Mouse (Mus musculus): ENCODE data around the gene Fam71f2. TPM values are rescaled to one million over a fixed set of nuclear protein-coding genes. Genes with fewer than 3 reads are reported as not detected.
A peak's percentile ranks its signal among the peaks of the same experiment; 100 is the strongest.

Fam71f2 gene
- polyA plus RNA-seq, 2 experiments: 0.70 to 2.6 TPM

DNA sequence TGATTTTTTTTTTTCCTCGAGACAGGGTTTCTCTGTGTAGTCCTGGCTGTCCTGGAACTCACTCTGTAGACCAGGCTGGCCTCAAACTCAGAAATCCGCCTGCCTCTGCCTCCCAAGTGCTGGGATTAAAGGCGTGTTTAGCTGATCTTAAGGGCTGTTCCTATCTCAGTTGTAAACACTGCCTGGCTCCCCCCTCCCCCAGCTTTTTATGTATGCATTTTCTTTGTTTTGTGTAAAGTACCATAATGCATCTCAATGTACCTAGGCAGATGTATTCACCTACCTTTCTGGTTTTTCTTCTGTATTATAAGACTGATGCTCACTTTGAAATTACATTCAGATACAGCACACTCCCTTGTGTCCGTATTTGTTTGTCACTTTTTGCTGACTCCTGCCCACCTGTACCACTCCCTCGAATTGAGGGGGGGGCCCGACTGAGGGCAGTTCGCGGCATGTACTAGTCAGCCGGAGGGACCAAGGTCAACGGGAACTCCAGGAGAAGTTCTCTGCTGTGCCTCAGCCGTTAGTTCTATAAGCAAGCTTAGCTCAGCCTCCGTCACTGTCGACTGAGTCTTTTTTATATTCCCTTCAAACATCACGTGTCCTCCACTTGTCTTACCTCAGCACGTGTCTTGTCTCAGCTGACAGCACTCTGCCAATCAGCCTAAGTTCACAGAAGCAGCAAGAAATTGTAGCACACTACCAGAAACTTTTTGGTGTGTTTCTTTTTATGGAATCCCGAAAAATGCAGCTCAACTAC, 29.6 kb downstream of the Fam71f2 start:
- Histone ChIP-seq H3K4me2 (replicated peaks; ENCODE audit: low read depth, low read length, severe bottlenecking) (no peak overlapping the region), H3K9ac (ENCODE audit: low read depth, low read length, severe bottlenecking) (no peak overlapping the region), H3K27ac (replicated peaks; ENCODE audit: low read depth, low read length) (no peak overlapping the region), H3K27me3 (ENCODE audit: control insufficient read depth, insufficient read depth, low read length) (no peaks in the 10 kb centered on the region), H3K36me3 (ENCODE audit: control insufficient read depth, insufficient read depth, low read length) (no peaks in the 10 kb centered on the region), H3K9me3 (ENCODE audit: control insufficient read depth, low read length) (no peaks in the 10 kb centered on the region), H3K4me3 (replicated peaks; ENCODE audit: low read length) (no peak overlapping the region), H3K4me1 (ENCODE audit: control insufficient read depth, insufficient read depth, low read length) (no peaks in the 10 kb centered on the region)
- DNase-seq (ENCODE audit: low spot score) (no peak), ATAC-seq (ENCODE audit: low FRiP score, low read depth) (no peak)
- TF ChIP-seq POLR2A (IDR thresholded peaks at IDR 0.05; ENCODE audit: borderline replicate concordance, extremely low read depth, insufficient read depth, insufficient read length): no peak
- 88% methylated on average over 16 of the region's 16 CpGs for WGBS

DNA sequence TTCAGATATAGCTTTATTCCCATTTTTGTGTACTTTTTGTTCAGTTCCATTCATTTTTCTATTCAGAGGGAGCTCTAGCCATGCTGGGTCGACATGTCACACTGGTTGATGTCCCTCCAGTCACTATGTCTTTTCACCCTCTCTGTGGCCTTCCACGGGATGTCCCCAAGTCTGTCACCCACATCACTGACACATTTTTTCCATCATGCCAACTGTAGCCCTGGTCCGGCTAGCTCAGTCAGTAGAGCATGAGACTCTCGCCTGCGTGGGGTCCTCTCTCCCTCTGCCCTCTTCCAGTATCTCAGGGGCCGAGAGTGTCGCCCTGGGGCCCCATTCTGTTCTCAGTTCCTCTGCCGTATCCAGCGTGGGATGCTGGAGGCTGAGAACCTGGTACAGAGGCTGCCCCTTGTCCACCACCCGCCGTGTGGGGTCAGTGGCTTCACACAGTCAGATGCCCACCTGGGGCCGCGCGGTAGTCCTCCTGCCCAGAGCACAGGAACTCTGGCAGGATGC, 34.4 kb downstream of the Fam71f2 start:
- H3K27ac ChIP-seq (replicated peaks; ENCODE audit: low read depth, low read length): no peak overlapping the region
- WGBS: 64% methylated on average over 14 of the region's 14 CpGs
- no peak overlapping the region for H3K4me3 ChIP-seq (replicated peaks; ENCODE audit: low read length)
- H3K36me3 ChIP-seq (ENCODE audit: control insufficient read depth, insufficient read depth, low read length): no peaks in the 10 kb centered on the region
- no peak overlapping the region for H3K4me2 ChIP-seq (replicated peaks; ENCODE audit: low read depth, low read length, severe bottlenecking)
- TF ChIP-seq POLR2A (IDR thresholded peaks at IDR 0.05; ENCODE audit: borderline replicate concordance, extremely low read depth, insufficient read depth, insufficient read length): no peak
- no peak overlapping the region for H3K9ac ChIP-seq (ENCODE audit: low read depth, low read length, severe bottlenecking)
- H3K27me3 ChIP-seq (ENCODE audit: control insufficient read depth, insufficient read depth, low read length): no peaks in the 10 kb centered on the region
- no peaks in the 10 kb centered on the region for H3K9me3 ChIP-seq (ENCODE audit: control insufficient read depth, low read length)
- ATAC-seq (ENCODE audit: low FRiP score, low read depth): no peak
- no peak for DNase-seq (ENCODE audit: low spot score)
- H3K4me1 ChIP-seq (ENCODE audit: control insufficient read depth, insufficient read depth, low read length): no peaks in the 10 kb centered on the region

DNA sequence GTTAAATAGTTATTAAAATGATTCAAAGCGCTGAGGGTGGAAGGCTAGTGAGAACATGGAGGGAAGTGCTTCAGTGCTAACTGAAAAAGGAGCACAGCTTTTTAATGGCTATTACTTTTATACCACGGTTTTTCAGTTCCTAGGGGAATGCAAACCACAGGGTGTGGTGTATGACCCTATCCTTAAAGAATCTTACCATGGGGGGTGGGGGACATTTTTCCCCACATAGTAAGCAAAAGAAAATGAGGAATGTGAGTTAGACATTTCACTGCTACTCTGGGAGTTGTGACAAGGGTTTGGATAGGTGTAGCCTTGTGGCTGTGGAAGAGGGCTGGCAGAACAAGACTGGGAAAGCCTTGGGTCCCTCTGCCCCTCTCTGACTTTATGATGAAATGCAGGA, 37.9 kb downstream of the Fam71f2 start:
- 46% methylated on average over 2 of the region's 2 CpGs for WGBS
- Histone ChIP-seq H3K36me3 (ENCODE audit: control insufficient read depth, insufficient read depth, low read length) (no peaks in the 10 kb centered on the region), H3K9ac (ENCODE audit: low read depth, low read length, severe bottlenecking) (no peak overlapping the region), H3K27ac (replicated peaks; ENCODE audit: low read depth, low read length) (no peak overlapping the region), H3K4me3 (replicated peaks; ENCODE audit: low read length) (no peak overlapping the region), H3K4me1 (ENCODE audit: control insufficient read depth, insufficient read depth, low read length) (no peaks in the 10 kb centered on the region), H3K9me3 (ENCODE audit: control insufficient read depth, low read length) (no peaks in the 10 kb centered on the region), H3K4me2 (replicated peaks; ENCODE audit: low read depth, low read length, severe bottlenecking) (no peak overlapping the region), H3K27me3 (ENCODE audit: control insufficient read depth, insufficient read depth, low read length) (no peaks in the 10 kb centered on the region)
- no peak for ATAC-seq (ENCODE audit: low FRiP score, low read depth)
- DNase-seq (ENCODE audit: low spot score): peak; percentile 4
- TF ChIP-seq POLR2A (IDR thresholded peaks at IDR 0.05; ENCODE audit: borderline replicate concordance, extremely low read depth, insufficient read depth, insufficient read length): no peak

DNA sequence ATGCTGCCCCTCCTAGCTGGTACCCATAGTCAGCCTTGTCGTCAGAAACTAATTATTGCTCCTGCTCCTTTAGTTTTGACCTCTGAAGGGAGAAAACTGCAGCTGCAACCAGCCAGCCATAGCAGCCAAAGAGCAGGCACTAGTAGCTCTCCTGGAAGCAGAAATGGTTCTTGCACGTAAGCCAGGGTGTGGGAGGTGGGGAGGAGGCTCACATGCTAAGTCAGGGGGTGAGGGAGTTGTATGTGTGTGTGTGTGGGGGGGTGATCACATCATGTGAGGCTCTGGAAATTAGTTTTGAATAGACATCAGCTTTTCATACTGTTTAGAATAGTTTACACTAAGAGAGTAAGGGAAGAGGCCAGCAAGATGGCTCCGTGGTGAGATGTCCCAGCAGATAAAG, 38.5 kb downstream of the Fam71f2 start:
- no peaks in the 10 kb centered on the region for H3K36me3 ChIP-seq (ENCODE audit: control insufficient read depth, insufficient read depth, low read length)
- no peak for TF ChIP-seq POLR2A (IDR thresholded peaks at IDR 0.05; ENCODE audit: borderline replicate concordance, extremely low read depth, insufficient read depth, insufficient read length)
- H3K4me3 ChIP-seq (replicated peaks; ENCODE audit: low read length): no peak overlapping the region
- 58% methylated on average over 3 of the region's 3 CpGs for WGBS
- no peaks in the 10 kb centered on the region for H3K27me3 ChIP-seq (ENCODE audit: control insufficient read depth, insufficient read depth, low read length)
- no peak for ATAC-seq (ENCODE audit: low FRiP score, low read depth)
- no peaks in the 10 kb centered on the region for H3K9me3 ChIP-seq (ENCODE audit: control insufficient read depth, low read length)
- H3K4me1 ChIP-seq (ENCODE audit: control insufficient read depth, insufficient read depth, low read length): no peaks in the 10 kb centered on the region
- H3K9ac ChIP-seq (ENCODE audit: low read depth, low read length, severe bottlenecking): no peak overlapping the region
- no peak overlapping the region for H3K27ac ChIP-seq (replicated peaks; ENCODE audit: low read depth, low read length)
- H3K4me2 ChIP-seq (replicated peaks; ENCODE audit: low read depth, low read length, severe bottlenecking): no peak overlapping the region
- no peak for DNase-seq (ENCODE audit: low spot score)

DNA sequence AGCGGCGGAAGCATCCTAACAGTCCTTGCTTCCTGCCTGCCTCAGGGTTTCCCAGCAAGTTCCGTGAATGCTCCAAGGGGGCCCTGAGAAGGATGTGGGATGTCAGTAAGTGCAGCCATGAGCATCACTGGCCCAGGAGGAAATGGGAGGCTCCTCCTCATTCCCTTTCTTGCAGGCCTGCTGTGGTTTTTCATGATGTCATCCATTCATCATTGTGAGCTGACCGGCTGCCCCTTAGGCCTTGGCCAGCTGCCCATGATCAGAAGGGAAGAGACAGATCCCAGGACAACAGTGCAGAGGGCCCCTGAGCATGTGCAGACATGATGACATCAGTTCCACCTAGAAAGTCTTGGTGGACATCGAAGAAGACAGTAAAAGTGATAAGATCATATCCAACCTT, 39.5 kb downstream of the Fam71f2 start, which contains the start of gene Fam71f1:
Gene Fam71f1 (plus strand): TSS at position 262 of the 400 bp plus-strand sequence.
- H3K4me2 ChIP-seq (replicated peaks; ENCODE audit: low read depth, low read length, severe bottlenecking): no peak within 1 kb of the TSS
- 54% methylated on average over 4 of the region's 5 CpGs for WGBS
- no peaks in the 10 kb centered on the region for H3K36me3 ChIP-seq (ENCODE audit: control insufficient read depth, insufficient read depth, low read length)
- no peak within 1 kb of the TSS for H3K4me3 ChIP-seq (replicated peaks; ENCODE audit: low read length)
- H3K9me3 ChIP-seq (ENCODE audit: control insufficient read depth, low read length): no peaks in the 10 kb centered on the region
- no peaks in the 10 kb centered on the region for H3K4me1 ChIP-seq (ENCODE audit: control insufficient read depth, insufficient read depth, low read length)
- H3K27me3 ChIP-seq (ENCODE audit: control insufficient read depth, insufficient read depth, low read length): no peaks in the 10 kb centered on the region
- no peak within 1 kb of the TSS for H3K9ac ChIP-seq (ENCODE audit: low read depth, low read length, severe bottlenecking)
- H3K27ac ChIP-seq (replicated peaks; ENCODE audit: low read depth, low read length): no peak within 1 kb of the TSS
- peak; percentile 28 for DNase-seq (ENCODE audit: low spot score)
- TF ChIP-seq POLR2A (IDR thresholded peaks at IDR 0.05; ENCODE audit: borderline replicate concordance, extremely low read depth, insufficient read depth, insufficient read length): no peak
- no peak for ATAC-seq (ENCODE audit: low FRiP score, low read depth)
